Mouse (Mus musculus) midbrain, embryonic 12.5 days (tissue): ENCODE results near the gene Hpf1. TPM values are rescaled to one million over a fixed set of nuclear protein-coding genes. Genes with fewer than 3 reads are reported as not detected.

Source experiments
- ATAC-seq: fragments of 200-750 bp; cut with Nextera tagmentation; 2 replicates; pipeline ENCODE4 v1.8.0; 2017; ENCODE audit warnings: low read depth, moderate TSS enrichment, moderate library complexity; ENCODE audit not compliant: low FRiP score
- H3K27ac ChIP-seq: fragments of 300-500 bp; sonication (generic); replicated peaks from 2 replicates; pipeline ENCODE4 v1.5.1; 2016; ENCODE audit warnings: mild to moderate bottlenecking
- H3K27me3 ChIP-seq: fragments of 300-500 bp; sonication (generic); 2 replicates; pipeline ENCODE4 v1.6.1; 2016; ENCODE audit warnings: mild to moderate bottlenecking
- H3K36me3 ChIP-seq: fragments of 300-500 bp; sonication (generic); 2 replicates; pipeline ENCODE4 v1.6.1; 2016
- H3K4me1 ChIP-seq: fragments of 300-500 bp; sonication (generic); 2 replicates; pipeline ENCODE4 v1.6.1; 2016
- H3K4me2 ChIP-seq: fragments of 300-500 bp; sonication (generic); replicated peaks from 2 replicates; pipeline ENCODE4 v1.6.1; 2016; ENCODE audit warnings: mild to moderate bottlenecking, moderate library complexity
- H3K4me3 ChIP-seq: fragments of 300-500 bp; sonication (generic); 2 replicates; pipeline ENCODE4 v1.5.1; 2016; ENCODE audit warnings: mild to moderate bottlenecking
- H3K9ac ChIP-seq: fragments of 300-500 bp; sonication (generic); replicated peaks from 2 replicates; pipeline ENCODE4 v1.6.1; 2016; ENCODE audit warnings: mild to moderate bottlenecking, moderate library complexity
- H3K9me3 ChIP-seq: fragments of 300-500 bp; sonication (generic); 2 replicates; pipeline ENCODE4 v1.6.1; 2016; ENCODE audit warnings: mild to moderate bottlenecking
- whole genome bisulfite sequencing: fragments of 180-500 bp; shearing (Covaris S2); methylation state at CpG from one replicate; pipeline ENCODE4 v1.1.7; 2016; 5-methylcytosine and 5-hydroxymethylcytosine counted together
- polyA plus RNA-seq: library from polyadenylated mRNA; unstranded; fragments of >200 nt; fragmentation: Nextera tagmentation; extraction: Ambion mirVana; gene quantifications from 2 replicates; pipeline ENCODE4 v1.2.1, GENCODE M21; 2016

The Hpf1 gene
- polyA plus RNA-seq, 1 experiment from 2014 or later, result 114 TPM

GRCm38 (mm10) chr8:60956847-60957246, 66.6 kb downstream of the Hpf1 start:
- Histone ChIP-seq H3K4me1 (peaks cover 8% of the 10 kb centered on the region), H3K4me2 (no peak overlapping the region), H3K27me3 (no peaks in the 10 kb centered on the region), H3K27ac (no peak overlapping the region), H3K36me3 (no peaks in the 10 kb centered on the region), H3K9ac (no peak overlapping the region), H3K4me3 (no peak overlapping the region), H3K9me3 (no peaks in the 10 kb centered on the region)
- 93% methylated on average over 7 of the region's 7 CpGs for WGBS
- no peak for ATAC-seq

Other genes with a start within 250 kb of the Hpf1 start
- gene Clcn3, start 92.9 kb downstream of the Hpf1 start, polyA plus RNA-seq, result 47.9 and 49.4 TPM in 2 replicates
- 19.9 and 23.5 TPM in 2 replicates for gene Nek1, start 102.8 kb downstream of the Hpf1 start, polyA plus RNA-seq